Mouse (Mus musculus) myocyte (in vitro differentiated cells): ENCODE measurements around the gene Slc30a4.

ENCODE experiments used
- MAX ChIP-seq: IDR thresholded peaks from one replicate; pipeline ENCODE4 v1.6.1; 2011; ENCODE audit warnings: low read depth, mild to moderate bottlenecking, control low read depth
- POLR2A ChIP-seq: IDR thresholded peaks from one replicate; pipeline ENCODE4 v1.6.1; 2011; ENCODE audit warnings: low read depth, mild to moderate bottlenecking, control low read depth, moderate library complexity; ENCODE audit not compliant: insufficient read length

DNA sequence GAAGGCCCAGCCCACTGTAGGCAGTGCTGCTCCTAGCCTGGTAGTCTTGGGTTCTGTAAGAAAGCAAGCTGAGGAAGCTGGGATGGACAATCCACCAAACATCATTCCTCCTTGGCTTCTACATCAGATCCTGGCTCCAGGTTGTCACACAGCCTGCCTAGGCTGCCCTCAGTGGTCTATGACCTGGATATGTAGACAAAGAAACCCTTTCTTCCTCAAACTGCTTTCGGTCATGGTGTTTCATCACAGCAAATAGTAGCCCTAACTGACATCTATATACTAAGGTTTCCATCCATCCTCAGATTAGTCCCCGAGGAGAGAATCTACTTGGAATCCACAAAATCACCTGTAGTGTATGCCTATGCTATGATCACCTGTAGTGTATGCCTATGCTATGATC is 27.3 kb downstream of the Slc30a4 start:
- TF ChIP-seq POLR2A (no peak), MAX (no peak)
